Mouse (Mus musculus): ENCODE results near the gene 4930512M02Rik.

DNA sequence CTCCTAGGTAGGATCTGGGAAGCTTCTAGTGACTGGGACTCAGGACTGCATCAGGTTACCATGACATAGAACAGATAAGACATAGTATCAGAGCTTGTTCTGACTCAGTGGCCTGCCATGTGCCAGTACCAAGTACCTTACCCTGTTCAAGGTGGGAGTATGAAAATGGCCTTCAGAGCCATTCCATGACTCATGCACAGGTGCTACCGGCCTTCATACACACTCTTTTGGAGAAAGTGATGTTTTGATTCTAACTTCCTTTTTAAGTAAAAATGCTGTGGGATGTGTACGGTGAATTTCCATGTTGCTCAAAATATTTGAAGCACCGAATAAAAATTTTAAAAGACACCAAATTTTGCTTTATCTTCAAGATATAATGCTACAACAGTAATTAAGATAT lies 81.7 kb downstream of the 4930512M02Rik start:
- TF ChIP-seq CTCF (IDR thresholded peaks at IDR 0.05; ENCODE audit: low read depth, low read length) (no peak), GATA1 (IDR thresholded peaks at IDR 0.05; ENCODE audit: borderline replicate concordance, low read length) (no peak), TAL1 (conservative IDR thresholded peaks at IDR 0.05; ENCODE audit: low read depth, low read length) (no peak), POLR2AphosphoS5 (IDR thresholded peaks at IDR 0.05; ENCODE audit: insufficient replicate concordance, low read depth, low read length) (no peak)

Data from G1E (cell line).